Mouse (Mus musculus) liver, embryonic 12.5 days (tissue): ENCODE results near the gene Fam57b. TPM values are rescaled to one million over a fixed set of nuclear protein-coding genes. Genes with fewer than 3 reads are reported as not detected.

Experiments
- ATAC-seq: fragments of 200-750 bp; cut with Nextera tagmentation; 2 replicates; pipeline ENCODE4 v1.8.0; 2017; ENCODE audit warnings: moderate number of reproducible peaks, mild to moderate bottlenecking, moderate library complexity
- H3K27ac ChIP-seq: fragments of 300-500 bp; sonication (generic); 2 replicates; pipeline ENCODE4 v1.5.1; 2016; ENCODE audit warnings: mild to moderate bottlenecking
- H3K27me3 ChIP-seq: fragments of 300-500 bp; sonication (generic); replicated peaks from 2 replicates; pipeline ENCODE4 v1.6.1; 2016; ENCODE audit warnings: mild to moderate bottlenecking, moderate library complexity
- H3K36me3 ChIP-seq: fragments of 300-500 bp; sonication (generic); 2 replicates; pipeline ENCODE4 v1.6.1; 2016; ENCODE audit warnings: mild to moderate bottlenecking, moderate library complexity
- H3K4me1 ChIP-seq: fragments of 300-500 bp; sonication (generic); 2 replicates; pipeline ENCODE4 v1.6.1; 2016
- H3K4me2 ChIP-seq: fragments of 300-500 bp; sonication (generic); 2 replicates; pipeline ENCODE4 v1.6.1; 2016; ENCODE audit warnings: mild to moderate bottlenecking, moderate library complexity
- H3K4me3 ChIP-seq: fragments of 300-500 bp; sonication (generic); 2 replicates; pipeline ENCODE4 v1.5.1; 2016; ENCODE audit warnings: mild to moderate bottlenecking, moderate library complexity
- H3K9ac ChIP-seq: fragments of 300-500 bp; sonication (generic); 2 replicates; pipeline ENCODE4 v1.6.1; 2016; ENCODE audit warnings: mild to moderate bottlenecking, moderate library complexity
- H3K9me3 ChIP-seq: fragments of 300-500 bp; sonication (generic); replicated peaks from 2 replicates; pipeline ENCODE4 v1.6.1; 2016; ENCODE audit warnings: mild to moderate bottlenecking, moderate library complexity
- WGBS: fragments of 180-500 bp; shearing (Covaris S2); methylation state at CpG from one replicate; pipeline ENCODE4 v1.1.7; 2016; ENCODE audit not compliant: insufficient replicate concordance; 5-methylcytosine and 5-hydroxymethylcytosine counted together
- polyA plus RNA-seq: library from polyadenylated mRNA; unstranded; fragments of >200 nt; fragmentation: Nextera tagmentation; extraction: Ambion mirVana; gene quantifications from 2 replicates; pipeline ENCODE4 v1.2.1, GENCODE M21; 2016

Fam57b gene
- polyA plus RNA-seq, 1 experiment from 2014 or later: not detected

GRCm38 (mm10) chr7:126847421-126848398 is 50.2 kb downstream of the Fam57b start:
- no peak overlapping the region for H3K27ac ChIP-seq
- H3K36me3 ChIP-seq: peaks cover 12% of the 10 kb centered on the region
- peaks cover 78% of the 10 kb centered on the region for H3K27me3 ChIP-seq

GRCm38 (mm10) chr7:126848794-126849193 is 51.3 kb downstream of the Fam57b start:
- no peak overlapping the region for H3K4me3 ChIP-seq
- no peak overlapping the region for H3K9ac ChIP-seq
- no peak overlapping the region for H3K27ac ChIP-seq
- peaks cover 23% of the 10 kb centered on the region for H3K36me3 ChIP-seq
- no peak overlapping the region for H3K4me2 ChIP-seq
- peaks cover 78% of the 10 kb centered on the region for H3K27me3 ChIP-seq
- peaks cover 14% of the 10 kb centered on the region; the same call in 1 of the 2 replicates for H3K4me1 ChIP-seq
- ATAC-seq: no peak
- 23% methylated on average over 10 of the region's 10 CpGs for WGBS
- H3K9me3 ChIP-seq: no peaks in the 10 kb centered on the region

More at GRCm38 (mm10) chr7:126847421-126848398, 50.2 kb downstream of the Fam57b start:
- WGBS: 1% methylated on average over 71 of the region's 74 CpGs
- Histone ChIP-seq H3K4me2 (peak overlapping the region; percentile 75), H3K9me3 (no peaks in the 10 kb centered on the region), H3K4me3 (peak overlapping the region; percentile 49), H3K9ac (peak overlapping the region; percentile 38), H3K4me1 (peaks cover 14% of the 10 kb centered on the region; the same call in 1 of the 2 replicates)
- ATAC-seq: 0 out of 2 replicates have a peak, but pooled peaks have one; percentile 13

- Histone ChIP-seq H3K9me3 (no peaks in the 10 kb centered on the region), H3K27ac (no peak overlapping the region), H3K4me3 (no peak overlapping the region), H3K4me2 (no peak overlapping the region), H3K4me1 (peaks cover 14% of the 10 kb centered on the region; the same call in 1 of the 2 replicates), H3K27me3 (peaks cover 66% of the 10 kb centered on the region), H3K36me3 (peaks cover 37% of the 10 kb centered on the region), H3K9ac (no peak overlapping the region)
- WGBS: 65% methylated on average over 6 of the region's 6 CpGs
- no peak for ATAC-seq
Measured at GRCm38 (mm10) chr7:126850161-126850560, 52.7 kb downstream of the Fam57b start.

- Histone ChIP-seq H3K9ac (no peak overlapping the region), H3K27me3 (peaks cover 57% of the 10 kb centered on the region), H3K9me3 (no peaks in the 10 kb centered on the region), H3K36me3 (peaks cover 47% of the 10 kb centered on the region), H3K4me2 (no peak overlapping the region), H3K4me1 (peaks cover 14% of the 10 kb centered on the region; the same call in 1 of the 2 replicates), H3K27ac (no peak overlapping the region), H3K4me3 (no peak overlapping the region)
- ATAC-seq: no peak
- 58% methylated on average over 12 of the region's 12 CpGs for WGBS
Measured at GRCm38 (mm10) chr7:126851192-126851591, 53.7 kb downstream of the Fam57b start.

- 0 out of 2 replicates have a peak, but pooled peaks cover 1% of the 10 kb centered on the region for H3K4me1 ChIP-seq
- 84% methylated on average over 5 of the region's 5 CpGs for WGBS
Measured at GRCm38 (mm10) chr7:126853454-126853853, 56.0 kb downstream of the Fam57b start.

GRCm38 (mm10) chr7:126855641-126856040 is 58.2 kb downstream of the Fam57b start:
- Histone ChIP-seq H3K4me2 (no peak overlapping the region), H3K9ac (no peak overlapping the region), H3K27ac (no peak overlapping the region), H3K27me3 (peaks cover 12% of the 10 kb centered on the region), H3K9me3 (no peaks in the 10 kb centered on the region), H3K36me3 (peaks cover 92% of the 10 kb centered on the region), H3K4me3 (no peak overlapping the region), H3K4me1 (peaks cover 12% of the 10 kb centered on the region)
- ATAC-seq: no peak
- 84% methylated on average over 3 of the region's 3 CpGs for WGBS

More at GRCm38 (mm10) chr7:126853454-126853853, 56.0 kb downstream of the Fam57b start:
- ATAC-seq: no peak
- Histone ChIP-seq H3K27me3 (peaks cover 34% of the 10 kb centered on the region), H3K36me3 (peaks cover 70% of the 10 kb centered on the region), H3K9me3 (no peaks in the 10 kb centered on the region), H3K4me3 (no peak overlapping the region), H3K27ac (no peak overlapping the region), H3K9ac (no peak overlapping the region), H3K4me2 (no peak overlapping the region)

- H3K27ac ChIP-seq: no peak overlapping the region
- H3K9ac ChIP-seq: no peak overlapping the region
- no peaks in the 10 kb centered on the region for H3K9me3 ChIP-seq
- H3K27me3 ChIP-seq: 0 out of 2 replicates have a peak, but pooled peaks cover under 1% of the 10 kb centered on the region
- H3K4me1 ChIP-seq: peaks cover 20% of the 10 kb centered on the region
- 72% methylated on average over 9 of the region's 9 CpGs for WGBS
- no peak for ATAC-seq
- no peak overlapping the region for H3K4me2 ChIP-seq
- peaks cover 91% of the 10 kb centered on the region for H3K36me3 ChIP-seq
- H3K4me3 ChIP-seq: no peak overlapping the region
Measured at GRCm38 (mm10) chr7:126856741-126857420, 59.4 kb downstream of the Fam57b start.

GRCm38 (mm10) chr7:126860987-126861386 is 63.5 kb downstream of the Fam57b start:
- peak overlapping the region; percentile 80 for H3K9ac ChIP-seq
- peaks cover 80% of the 10 kb centered on the region for H3K36me3 ChIP-seq
- H3K9me3 ChIP-seq: no peaks in the 10 kb centered on the region
- WGBS: 22% methylated on average over 5 of the region's 5 CpGs
- H3K4me3 ChIP-seq: peak overlapping the region; percentile 77
- H3K27ac ChIP-seq: peak overlapping the region; percentile 81; the same call in 1 of the 2 replicates
- peaks cover 43% of the 10 kb centered on the region for H3K4me1 ChIP-seq
- peak overlapping the region; percentile 92 for H3K4me2 ChIP-seq
- no peaks in the 10 kb centered on the region for H3K27me3 ChIP-seq
- no peak for ATAC-seq

- Histone ChIP-seq H3K36me3 (peaks cover 80% of the 10 kb centered on the region), H3K27me3 (no peaks in the 10 kb centered on the region), H3K9ac (peak within 1 kb of the TSS; percentile 80), H3K4me3 (peak within 1 kb of the TSS; percentile 77), H3K27ac (peak within 1 kb of the TSS; percentile 81), H3K4me1 (peaks cover 43% of the 10 kb centered on the region), H3K4me2 (peak within 1 kb of the TSS; percentile 92), H3K9me3 (no peaks in the 10 kb centered on the region)
- ATAC-seq: peak; percentile 94
- WGBS: under 1% methylated on average over 42 of the region's 42 CpGs
Measured at GRCm38 (mm10) chr7:126861429-126862130, 64.1 kb downstream of the Fam57b start, which contains the start of gene Hirip3. Gene Hirip3 (plus strand): TSS chr7:126861972.

GRCm38 (mm10) chr7:126862147-126862784 is 64.8 kb downstream of the Fam57b start, which contains the start of gene Ino80e:
Gene Ino80e (minus strand): TSS chr7:126862377.
- no peaks in the 10 kb centered on the region for H3K27me3 ChIP-seq
- peak within 1 kb of the TSS; percentile 80 for H3K9ac ChIP-seq
- peak within 1 kb of the TSS; percentile 92 for H3K4me2 ChIP-seq
- peak within 1 kb of the TSS; percentile 77 for H3K4me3 ChIP-seq
- peaks cover 80% of the 10 kb centered on the region for H3K36me3 ChIP-seq
- H3K4me1 ChIP-seq: peaks cover 43% of the 10 kb centered on the region
- peak; percentile 72 for ATAC-seq
- H3K9me3 ChIP-seq: no peaks in the 10 kb centered on the region
- under 1% methylated on average over 41 of the region's 41 CpGs for WGBS
- H3K27ac ChIP-seq: peak within 1 kb of the TSS; percentile 81

- WGBS: 81% methylated on average over 6 of the region's 6 CpGs
- Histone ChIP-seq H3K36me3 (peaks cover 80% of the 10 kb centered on the region), H3K9ac (peak overlapping the region; percentile 80), H3K4me2 (peak overlapping the region; percentile 92), H3K4me1 (peaks cover 43% of the 10 kb centered on the region), H3K4me3 (peak overlapping the region; percentile 77), H3K27me3 (no peaks in the 10 kb centered on the region), H3K27ac (peak overlapping the region; percentile 81; the same call in 1 of the 2 replicates), H3K9me3 (no peaks in the 10 kb centered on the region)
- no peak for ATAC-seq
Measured at GRCm38 (mm10) chr7:126863791-126864190, 66.3 kb downstream of the Fam57b start.
